Mouse (Mus musculus): ENCODE measurements around the gene Gm48552. TPM values are rescaled to one million over a fixed set of nuclear protein-coding genes. Genes with fewer than 3 reads are reported as not detected.

The Gm48552 gene
- total and polyA plus RNA-seq, 2 experiments from 2014 or later = 4.0 to 7.5 TPM

- Histone ChIP-seq H3K4me3 (ENCODE audit: low read length) (no peak overlapping the region), H3K27ac (peak overlapping the region; percentile 11; the same call in 1 of the 2 replicates), H3K36me3 (ENCODE audit: insufficient read depth, low read length) (peaks cover 21% of the 10 kb centered on the region), H3K27me3 (ENCODE audit: insufficient read depth, low read length) (no peaks in the 10 kb centered on the region), H3K4me2 (ENCODE audit: low read depth, low read length) (no peak overlapping the region), H3K4me1 (ENCODE audit: insufficient read depth, low read length) (peaks cover 25% of the 10 kb centered on the region), H3K9me3 (ENCODE audit: low read length) (no peaks in the 10 kb centered on the region), H3K9ac (replicated peaks; ENCODE audit: low read length) (no peak overlapping the region)
- peak; percentile 82 for TF ChIP-seq CTCF (IDR thresholded peaks at IDR 0.05; ENCODE audit: low read depth)
- peak; percentile 74 for DNase-seq (ENCODE audit: low spot score)
- no peak for ATAC-seq
- WGBS = 35% methylated on average over 9 of the region's 9 CpGs
These were observed 20.1 kb downstream of the Gm48552 start for GRCm38 (mm10) chr10:81408871-81409291.

- Histone ChIP-seq H3K27ac (peak overlapping the region; percentile 11; the same call in 1 of the 2 replicates), H3K4me2 (ENCODE audit: low read depth, low read length) (no peak overlapping the region), H3K9me3 (ENCODE audit: low read length) (no peaks in the 10 kb centered on the region), H3K9ac (replicated peaks; ENCODE audit: low read length) (no peak overlapping the region), H3K27me3 (ENCODE audit: insufficient read depth, low read length) (no peaks in the 10 kb centered on the region), H3K36me3 (ENCODE audit: insufficient read depth, low read length) (peaks cover 17% of the 10 kb centered on the region), H3K4me3 (ENCODE audit: low read length) (no peak overlapping the region), H3K4me1 (ENCODE audit: insufficient read depth, low read length) (peaks cover 25% of the 10 kb centered on the region)
- TF ChIP-seq CTCF (IDR thresholded peaks at IDR 0.05; ENCODE audit: low read depth) = no peak
- DNase-seq (ENCODE audit: low spot score) (no peak), ATAC-seq (no peak)
- WGBS = 31% methylated on average over 8 of the region's 8 CpGs
These were observed 20.5 kb downstream of the Gm48552 start for GRCm38 (mm10) chr10:81409330-81409729.

GRCm38 (mm10) chr10:81410350-81410749 lies 21.5 kb downstream of the Gm48552 start:
- Histone ChIP-seq H3K4me3 (ENCODE audit: low read length) (no peak overlapping the region), H3K4me1 (ENCODE audit: insufficient read depth, low read length) (peaks cover 25% of the 10 kb centered on the region), H3K36me3 (ENCODE audit: insufficient read depth, low read length) (peaks cover 10% of the 10 kb centered on the region), H3K27ac (0 out of 2 replicates have a peak overlapping the region, but pooled peaks have one; percentile 71), H3K9ac (replicated peaks; ENCODE audit: low read length) (no peak overlapping the region), H3K27me3 (ENCODE audit: insufficient read depth, low read length) (no peaks in the 10 kb centered on the region), H3K4me2 (ENCODE audit: low read depth, low read length) (no peak overlapping the region), H3K9me3 (ENCODE audit: low read length) (no peaks in the 10 kb centered on the region)
- no peak for TF ChIP-seq CTCF (IDR thresholded peaks at IDR 0.05; ENCODE audit: low read depth)
- ATAC-seq (no peak), DNase-seq (ENCODE audit: low spot score) (no peak)
- 74% methylated on average over 4 of the region's 4 CpGs for WGBS

- Histone ChIP-seq H3K27ac (peak overlapping the region; percentile 71), H3K9me3 (ENCODE audit: low read length) (no peaks in the 10 kb centered on the region), H3K27me3 (ENCODE audit: insufficient read depth, low read length) (no peaks in the 10 kb centered on the region), H3K9ac (replicated peaks; ENCODE audit: low read length) (no peak overlapping the region), H3K4me2 (ENCODE audit: low read depth, low read length) (no peak overlapping the region), H3K36me3 (ENCODE audit: insufficient read depth, low read length) (peaks cover 6% of the 10 kb centered on the region; the same call in 1 of the 2 replicates), H3K4me3 (ENCODE audit: low read length) (no peak overlapping the region), H3K4me1 (ENCODE audit: insufficient read depth, low read length) (peaks cover 25% of the 10 kb centered on the region)
- ATAC-seq = no peak
- no peak for TF ChIP-seq CTCF (IDR thresholded peaks at IDR 0.05; ENCODE audit: low read depth)
- no peak for DNase-seq (ENCODE audit: low spot score)
- WGBS = 49% methylated on average over 9 of the region's 9 CpGs
These were observed 22.2 kb downstream of the Gm48552 start for GRCm38 (mm10) chr10:81410981-81411380.

GRCm38 (mm10) chr10:81411471-81412400 lies 22.9 kb downstream of the Gm48552 start:
- peaks cover 6% of the 10 kb centered on the region; the same call in 1 of the 2 replicates for H3K36me3 ChIP-seq (ENCODE audit: insufficient read depth, low read length)
- H3K27me3 ChIP-seq (ENCODE audit: insufficient read depth, low read length) = no peaks in the 10 kb centered on the region
- ATAC-seq (peak; percentile 60), DNase-seq (ENCODE audit: low spot score) (peak; percentile 83)
- 39% methylated on average over 18 of the region's 18 CpGs for WGBS
- H3K27ac ChIP-seq = peak overlapping the region; percentile 71
- no peak overlapping the region for H3K9ac ChIP-seq (replicated peaks; ENCODE audit: low read length)
- no peak overlapping the region for H3K4me3 ChIP-seq (ENCODE audit: low read length)
- no peak for TF ChIP-seq CTCF (IDR thresholded peaks at IDR 0.05; ENCODE audit: low read depth)
- H3K9me3 ChIP-seq (ENCODE audit: low read length) = no peaks in the 10 kb centered on the region
- peaks cover 26% of the 10 kb centered on the region for H3K4me1 ChIP-seq (ENCODE audit: insufficient read depth, low read length)
- no peak overlapping the region for H3K4me2 ChIP-seq (ENCODE audit: low read depth, low read length)

GRCm38 (mm10) chr10:81412586-81413309 lies 23.9 kb downstream of the Gm48552 start:
- H3K4me2 ChIP-seq (ENCODE audit: low read depth, low read length) = no peak overlapping the region
- no peak for TF ChIP-seq CTCF (IDR thresholded peaks at IDR 0.05; ENCODE audit: low read depth)
- ATAC-seq (no peak), DNase-seq (ENCODE audit: low spot score) (no peak)
- 75% methylated on average over 16 of the region's 16 CpGs for WGBS
- no peak overlapping the region for H3K4me3 ChIP-seq (ENCODE audit: low read length)
- H3K9ac ChIP-seq (replicated peaks; ENCODE audit: low read length) = no peak overlapping the region
- H3K27ac ChIP-seq = peak overlapping the region; percentile 71
- H3K27me3 ChIP-seq (ENCODE audit: insufficient read depth, low read length) = no peaks in the 10 kb centered on the region
- H3K4me1 ChIP-seq (ENCODE audit: insufficient read depth, low read length) = peaks cover 27% of the 10 kb centered on the region; the same call in 1 of the 2 replicates
- H3K36me3 ChIP-seq (ENCODE audit: insufficient read depth, low read length) = peaks cover 4% of the 10 kb centered on the region; the same call in 1 of the 2 replicates
- H3K9me3 ChIP-seq (ENCODE audit: low read length) = no peaks in the 10 kb centered on the region

Data from hindbrain, postnatal 0 days (tissue).